Mouse (Mus musculus) CH12.LX (cell line): Measurements from ENCODE around the gene Themis. TPM values are rescaled to one million over a fixed set of nuclear protein-coding genes. Genes with fewer than 3 reads are reported as not detected.

Experiments used
- DNase-seq: peaks from one replicate; pipeline ENCODE4 v3.0.0-alpha.2; 2013; ENCODE audit errors: extremely low read depth
- H3K27ac ChIP-seq: 2 replicates; pipeline ENCODE4 v1.5.1; 2012; ENCODE audit warnings: low read depth, mild to moderate bottlenecking, control low read depth, moderate library complexity; ENCODE audit not compliant: insufficient read depth
- H3K27me3 ChIP-seq: replicated peaks from 2 replicates; pipeline ENCODE3; 2012; ENCODE audit warnings: inconsistent platforms
- H3K36me3 ChIP-seq, 2 experiments: replicated peaks in 1 of 2; 2 replicates each; pipeline versions ENCODE3 to v1.6.1; 2012; ENCODE audit warnings: inconsistent platforms in 1 of 2, low read length in 1 of 2, mild to moderate bottlenecking in 1 of 2, mixed read lengths in 1 of 2, moderate library complexity in 1 of 2; ENCODE audit not compliant: control insufficient read depth in 1 of 2, insufficient read depth in 1 of 2
- H3K4me1 ChIP-seq, 2 experiments: 2 replicates each; pipeline ENCODE4 v1.6.1; 2012; ENCODE audit warnings: inconsistent platforms in 1 of 2, moderate library complexity in 1 of 2; ENCODE audit not compliant: insufficient read depth in 2 of 2, control insufficient read depth in 1 of 2
- H3K4me2 ChIP-seq: 2 replicates; pipeline ENCODE4 v1.6.1; 2012; ENCODE audit warnings: low read depth, mild to moderate bottlenecking, control low read depth; ENCODE audit not compliant: poor library complexity, insufficient read depth, severe bottlenecking
- H3K4me3 ChIP-seq, 3 experiments: fragments of 150-350 bp in 1 of 3; sonication (generic) in 1 of 3; replicated peaks in 1 of 3; 2 replicates each; pipeline versions ENCODE3 to v1.5.1; 2011 to 2012; ENCODE audit warnings: low read depth in 2 of 3, low read length in 2 of 3, mild to moderate bottlenecking in 2 of 3, moderate library complexity in 2 of 3, control low read depth in 1 of 3, improper control_type of control experiment in 1 of 3, inconsistent platforms in 1 of 3, mixed read lengths in 1 of 3; ENCODE audit not compliant: poor library complexity in 1 of 3
- H3K79me2 ChIP-seq: replicated peaks from 2 replicates; pipeline ENCODE4 v1.6.1; 2012; ENCODE audit warnings: mild to moderate bottlenecking, moderate library complexity; ENCODE audit not compliant: control insufficient read depth, poor library complexity, insufficient read depth, severe bottlenecking; ENCODE audit errors: extremely low read depth
- H3K9ac ChIP-seq: 2 replicates; pipeline ENCODE4 v1.6.1; 2012; ENCODE audit warnings: low read depth, mild to moderate bottlenecking, control low read depth, moderate library complexity; ENCODE audit not compliant: insufficient read depth
- H3K9me3 ChIP-seq: replicated peaks from 2 replicates; pipeline ENCODE3; 2012; ENCODE audit warnings: low read length, inconsistent platforms, mixed read lengths
- E2F4 ChIP-seq: IDR thresholded peaks from 2 replicates; pipeline ENCODE4 v1.6.1; 2011; ENCODE audit warnings: low read depth, low read length, improper control_type of control experiment; ENCODE audit not compliant: insufficient replicate concordance
- ELF1 ChIP-seq: IDR thresholded peaks from 2 replicates; pipeline ENCODE4 v1.6.1; 2014; ENCODE audit warnings: low read depth, mild to moderate bottlenecking, inconsistent platforms, low read length, improper control_type of control experiment
- ETS1 ChIP-seq: conservative IDR thresholded peaks from 2 replicates; pipeline ENCODE4 v1.6.1; 2012; ENCODE audit warnings: low read depth, mild to moderate bottlenecking, inconsistent platforms, low read length, improper control_type of control experiment, moderate library complexity
- HCFC1 ChIP-seq: IDR thresholded peaks from 2 replicates; pipeline ENCODE4 v1.6.1; 2012; ENCODE audit warnings: low read depth, mild to moderate bottlenecking, inconsistent platforms, low read length, improper control_type of control experiment
- IRF4 ChIP-seq: IDR thresholded peaks from 2 replicates; pipeline ENCODE4 v1.6.1; 2014; ENCODE audit warnings: low read depth, mild to moderate bottlenecking, inconsistent platforms, low read length, improper control_type of control experiment
- MAFK ChIP-seq: IDR thresholded peaks from 2 replicates; pipeline ENCODE4 v1.6.1; 2011; ENCODE audit warnings: low read length, improper control_type of control experiment; ENCODE audit not compliant: insufficient replicate concordance
- MAZ ChIP-seq: IDR thresholded peaks from 2 replicates; pipeline ENCODE4 v1.6.1; 2012; ENCODE audit warnings: low read depth, mild to moderate bottlenecking, inconsistent platforms, low read length, improper control_type of control experiment, moderate library complexity
- MEF2A ChIP-seq: IDR thresholded peaks from 2 replicates; pipeline ENCODE4 v1.6.1; 2014; ENCODE audit warnings: low read depth, mild to moderate bottlenecking, inconsistent platforms, low read length, improper control_type of control experiment, borderline replicate concordance
- MXI1 ChIP-seq: IDR thresholded peaks from 2 replicates; pipeline ENCODE4 v1.6.1; 2011; ENCODE audit warnings: mild to moderate bottlenecking, low read depth, low read length, improper control_type of control experiment
- NRF1 ChIP-seq: IDR thresholded peaks from 2 replicates; pipeline ENCODE4 v1.6.1; 2014; ENCODE audit warnings: low read depth, mild to moderate bottlenecking, inconsistent platforms, low read length, improper control_type of control experiment, moderate library complexity
- PAX5 ChIP-seq: IDR thresholded peaks from 2 replicates; pipeline ENCODE4 v1.6.1; 2012; ENCODE audit warnings: low read length, inconsistent platforms, mixed read lengths
- SIN3A ChIP-seq: IDR thresholded peaks from 2 replicates; pipeline ENCODE4 v1.6.1; 2012; ENCODE audit warnings: low read length, improper control_type of control experiment, inconsistent platforms
- SMC3 ChIP-seq: IDR thresholded peaks from 2 replicates; pipeline ENCODE4 v1.6.1; 2011; ENCODE audit warnings: low read depth, low read length, improper control_type of control experiment
- TBP ChIP-seq: conservative IDR thresholded peaks from 2 replicates; pipeline ENCODE4 v1.6.1; 2011; ENCODE audit warnings: low read depth, low read length, improper control_type of control experiment
- UBTF ChIP-seq: IDR thresholded peaks from 2 replicates; pipeline ENCODE4 v1.6.1; 2012; ENCODE audit warnings: low read depth, mild to moderate bottlenecking, inconsistent platforms, low read length, improper control_type of control experiment, moderate library complexity
- ZC3H11A ChIP-seq: IDR thresholded peaks from 2 replicates; pipeline ENCODE4 v1.6.1; 2012; ENCODE audit warnings: low read depth, mild to moderate bottlenecking, inconsistent platforms, low read length, improper control_type of control experiment
- ZMIZ1 ChIP-seq: IDR thresholded peaks from 2 replicates; pipeline ENCODE4 v1.6.1; 2012; ENCODE audit warnings: low read depth, mild to moderate bottlenecking, inconsistent platforms, low read length, improper control_type of control experiment
- dilution Hi-C: fragments of 300-500 bp; cut with MboI; formaldehyde crosslinking; loops from 2 replicates; pipeline ENCODE4 v1.14.3; 2020; ENCODE audit warnings: low sequenced_read_pairs; ENCODE audit not compliant: extremely low pct_unique_long_range_greater_than_20kb, extremely low pct_ligation_motif_present
- in situ Hi-C: fragments of 300-500 bp; cut with MboI; formaldehyde crosslinking; loops from 3 replicates; pipeline ENCODE4 v1.14.3; 2019; ENCODE audit warnings: low sequenced_read_pairs, low pct_ligation_motif_present, low pct_unique_long_range_greater_than_20kb, mixed read lengths
- polyA plus RNA-seq: library from polyadenylated mRNA; unstranded; fragments of >175 nt; gene quantifications from 2 replicates; pipeline ENCODE4 v1.2.1, GENCODE M21; 2012; ENCODE audit warnings: low read depth; ENCODE audit not compliant: insufficient read length
- total RNA-seq, 2 experiments: library from RNA; depleted of rRNA; stranded (reverse); fragments of 300-350 nt in 1 of 2; fragments of >200 nt in 1 of 2; gene quantifications; 2 replicates each; pipeline ENCODE4 v1.2.3; 2012 to 2014

Gene Themis
- total and polyA plus RNA-seq, 3 experiments = not detected

GRCm38 (mm10) chr10:28675337-28675736, 7.2 kb downstream of the Themis start:
- dilution Hi-C loops = no loop called here
- DNase-seq = no peak
- H3K27ac ChIP-seq = no peak overlapping the region

DNA sequence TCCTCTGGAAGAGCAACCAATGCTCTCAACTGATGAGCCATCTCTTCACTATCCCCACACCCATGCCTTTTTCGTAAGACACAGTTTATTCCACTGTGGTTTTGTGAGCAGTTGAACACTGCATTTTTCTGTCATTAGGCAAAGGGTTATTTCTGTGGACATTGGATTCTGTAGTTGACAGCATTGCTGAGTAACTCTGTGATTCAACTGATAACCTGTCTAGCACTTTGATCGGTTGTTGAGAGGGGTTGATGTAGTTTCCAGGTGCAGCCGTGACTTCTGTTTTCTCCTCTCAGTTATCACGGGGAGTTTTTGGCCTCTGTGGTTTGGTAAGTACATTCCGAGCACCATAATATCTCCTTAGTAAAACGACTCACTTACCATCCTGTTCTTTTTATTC, 26.8 kb downstream of the Themis start:
- no peaks in the 10 kb centered on the region for H3K79me2 ChIP-seq
- no peak overlapping the region for H3K9ac ChIP-seq
- H3K9me3 ChIP-seq = peaks cover 1% of the 10 kb centered on the region
- in situ Hi-C loops = no loop called here
- dilution Hi-C loops = no loop called here
- no peak overlapping the region for H3K4me3 ChIP-seq
- H3K27me3 ChIP-seq = no peaks in the 10 kb centered on the region
- no peaks in the 10 kb centered on the region for H3K36me3 ChIP-seq
- no peaks in the 10 kb centered on the region for H3K4me1 ChIP-seq
- no peak for DNase-seq
- TF ChIP-seq MAZ (no peak), E2F4 (no peak)
- no peak overlapping the region for H3K4me2 ChIP-seq
- no peak overlapping the region for H3K27ac ChIP-seq

More at GRCm38 (mm10) chr10:28675337-28675736, 7.2 kb downstream of the Themis start:
- no peaks in the 10 kb centered on the region for H3K79me2 ChIP-seq
- H3K9me3 ChIP-seq = peaks cover 2% of the 10 kb centered on the region
- no peak overlapping the region for H3K4me3 ChIP-seq
- in situ Hi-C loops = no loop called here
- H3K4me2 ChIP-seq = no peak overlapping the region
- TF ChIP-seq IRF4 (no peak), ZMIZ1 (no peak), SMC3 (no peak), ELF1 (no peak), UBTF (no peak), ETS1 (no peak), TBP (no peak), MEF2A (no peak), PAX5 (no peak), MXI1 (no peak), HCFC1 (no peak), NRF1 (no peak), SIN3A (no peak)
- H3K36me3 ChIP-seq = no peaks in the 10 kb centered on the region
- no peaks in the 10 kb centered on the region for H3K4me1 ChIP-seq
- no peak overlapping the region for H3K9ac ChIP-seq
- H3K27me3 ChIP-seq = no peaks in the 10 kb centered on the region

GRCm38 (mm10) chr10:28696032-28696431, 27.9 kb downstream of the Themis start:
- no peak overlapping the region for H3K27ac ChIP-seq
- H3K36me3 ChIP-seq = no peaks in the 10 kb centered on the region
- H3K27me3 ChIP-seq = no peaks in the 10 kb centered on the region
- H3K9me3 ChIP-seq = peaks cover 1% of the 10 kb centered on the region
- no peak overlapping the region for H3K9ac ChIP-seq
- no peaks in the 10 kb centered on the region for H3K4me1 ChIP-seq
- H3K4me3 ChIP-seq = no peak overlapping the region
- dilution Hi-C loops (no loop called here), in situ Hi-C loops (no loop called here)
- H3K79me2 ChIP-seq = no peaks in the 10 kb centered on the region
- no peak for DNase-seq
- TF ChIP-seq ZC3H11A (no peak), PAX5 (no peak), MAFK (no peak), NRF1 (no peak)
- H3K4me2 ChIP-seq = no peak overlapping the region
